Mouse (Mus musculus): ENCODE measurements around the gene Dnase1l2.

- TF ChIP-seq CTCF (IDR thresholded peaks at IDR 0.05; ENCODE audit: low read depth) (no peak), EP300 (IDR thresholded peaks at IDR 0.05; ENCODE audit: low read depth) (no peak)
These were observed at the start of gene Dnase1l2 for GRCm38 (mm10) chr17:24442632-24443155.
